Mouse (Mus musculus) stomach, embryonic 15.5 days (tissue): ENCODE data around the gene Lima1. TPM values are rescaled to one million over a fixed set of nuclear protein-coding genes. Genes with fewer than 3 reads are reported as not detected.
"Not testable (repeated sequence)": the region's sequence is repeated elsewhere in the genome, so short reads cannot be mapped to it uniquely, and the experiment has no call there.

Source experiments
- ATAC-seq: fragments of 200-750 bp; cut with Nextera tagmentation; 2 replicates; pipeline ENCODE4 v1.8.0; 2017; ENCODE audit warnings: low read depth, moderate number of reproducible peaks, moderate TSS enrichment; ENCODE audit not compliant: insufficient read depth, low FRiP score
- H3K27ac ChIP-seq: fragments of 300-500 bp; sonication (generic); 2 replicates; pipeline ENCODE4 v1.5.1; 2015; ENCODE audit warnings: mild to moderate bottlenecking, inconsistent platforms
- H3K27me3 ChIP-seq: fragments of 300-500 bp; sonication (generic); replicated peaks from 2 replicates; pipeline ENCODE4 v1.6.1; 2015; ENCODE audit warnings: inconsistent platforms
- H3K36me3 ChIP-seq: fragments of 300-500 bp; sonication (generic); 2 replicates; pipeline ENCODE4 v1.6.1; 2015; ENCODE audit warnings: inconsistent platforms
- H3K4me1 ChIP-seq: fragments of 300-500 bp; sonication (generic); 2 replicates; pipeline ENCODE4 v1.6.1; 2015; ENCODE audit warnings: inconsistent platforms
- H3K4me2 ChIP-seq: fragments of 300-500 bp; sonication (generic); 2 replicates; pipeline ENCODE4 v1.6.1; 2015; ENCODE audit warnings: mild to moderate bottlenecking, inconsistent platforms
- H3K4me3 ChIP-seq: fragments of 300-500 bp; sonication (generic); replicated peaks from 2 replicates; pipeline ENCODE4 v1.5.1; 2015; ENCODE audit warnings: inconsistent platforms
- H3K9ac ChIP-seq: fragments of 300-500 bp; sonication (generic); 2 replicates; pipeline ENCODE4 v1.6.1; 2015; ENCODE audit warnings: inconsistent platforms
- H3K9me3 ChIP-seq: fragments of 300-500 bp; sonication (generic); 2 replicates; pipeline ENCODE4 v1.6.1; 2016; ENCODE audit warnings: inconsistent platforms
- WGBS: fragments of 180-500 bp; shearing (Covaris S2); methylation state at CpG from one replicate; pipeline ENCODE4 v1.1.7; 2015; 5-methylcytosine and 5-hydroxymethylcytosine counted together
- polyA plus RNA-seq: library from polyadenylated mRNA; unstranded; fragments of >200 nt; fragmentation: Nextera tagmentation; extraction: Ambion mirVana; gene quantifications from 2 replicates; pipeline ENCODE4 v1.2.1, GENCODE M21; 2015

The Lima1 gene
- polyA plus RNA-seq, 1 experiment from 2014 or later = 71.2 TPM

GRCm38 (mm10) chr15:99831535-99831934, 43.7 kb downstream of the Lima1 start:
- H3K4me3 ChIP-seq = no peak overlapping the region
- H3K27me3 ChIP-seq = no peaks in the 10 kb centered on the region
- WGBS = 49% methylated on average over 5 of the region's 5 CpGs
- H3K4me1 ChIP-seq = 0 out of 2 replicates have a peak, but pooled peaks cover 5% of the 10 kb centered on the region
- no peaks in the 10 kb centered on the region for H3K9me3 ChIP-seq
- H3K36me3 ChIP-seq = no peaks in the 10 kb centered on the region
- no peak for ATAC-seq
- H3K27ac ChIP-seq = no peak overlapping the region
- H3K4me2 ChIP-seq = no peak overlapping the region
- no peak overlapping the region for H3K9ac ChIP-seq

GRCm38 (mm10) chr15:99828061-99828460, 47.2 kb downstream of the Lima1 start:
- Histone ChIP-seq H3K27ac (no peak overlapping the region), H3K4me3 (no peak overlapping the region), H3K9me3 (no peaks in the 10 kb centered on the region), H3K4me2 (no peak overlapping the region), H3K36me3 (no peaks in the 10 kb centered on the region), H3K4me1 (0 out of 2 replicates have a peak, but pooled peaks cover 3% of the 10 kb centered on the region), H3K9ac (no peak overlapping the region), H3K27me3 (no peaks in the 10 kb centered on the region)
- WGBS = 68% methylated on average over 2 of the region's 2 CpGs
- ATAC-seq = no peak

DNA sequence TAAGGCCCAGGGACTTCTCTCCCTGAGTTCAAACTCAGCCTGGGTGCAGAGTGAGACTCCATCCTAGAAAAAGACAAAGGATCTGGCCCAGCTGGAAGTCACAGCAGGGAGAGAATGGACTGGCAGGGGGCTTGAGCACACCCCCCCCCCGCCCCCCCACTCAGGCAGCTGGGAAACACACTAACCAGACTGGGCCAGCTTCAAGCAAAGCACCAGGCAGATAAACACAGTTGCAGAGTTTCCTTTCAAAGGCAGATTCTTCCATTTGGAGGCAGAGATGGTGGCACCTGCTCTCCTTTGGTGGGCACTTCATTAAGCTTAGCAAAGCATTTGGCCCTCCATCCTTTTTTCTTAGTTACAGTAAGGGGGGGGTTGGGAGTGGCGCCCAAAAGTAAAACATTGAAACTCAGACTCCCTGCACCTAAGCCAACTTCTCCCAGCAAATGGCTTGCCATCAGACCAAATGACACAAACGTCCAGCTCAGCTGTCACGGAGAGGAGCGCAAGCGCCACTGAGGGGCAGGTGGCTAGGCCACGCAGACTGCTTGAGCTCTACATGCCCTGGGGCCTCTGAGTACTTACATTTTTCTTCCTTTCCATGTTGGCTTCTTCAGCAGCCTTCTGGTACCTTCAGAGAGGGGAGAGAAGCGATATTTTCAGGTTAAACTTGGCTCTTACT, 48.9 kb downstream of the Lima1 start:
- H3K27ac ChIP-seq = no peak overlapping the region
- no peak for ATAC-seq
- H3K4me1 ChIP-seq = 0 out of 2 replicates have a peak, but pooled peaks cover 3% of the 10 kb centered on the region
- no peaks in the 10 kb centered on the region for H3K36me3 ChIP-seq
- H3K27me3 ChIP-seq = no peaks in the 10 kb centered on the region
- WGBS = 75% methylated on average over 8 of the region's 8 CpGs
- no peak overlapping the region for H3K4me3 ChIP-seq
- no peaks in the 10 kb centered on the region for H3K9me3 ChIP-seq
- no peak overlapping the region for H3K4me2 ChIP-seq
- H3K9ac ChIP-seq = no peak overlapping the region

GRCm38 (mm10) chr15:99825211-99825610, 50.0 kb downstream of the Lima1 start:
- H3K27me3 ChIP-seq = no peaks in the 10 kb centered on the region
- H3K4me3 ChIP-seq = no peak overlapping the region
- WGBS = 80% methylated on average over 3 of the region's 3 CpGs
- H3K9me3 ChIP-seq = no peaks in the 10 kb centered on the region
- H3K27ac ChIP-seq = no peak overlapping the region
- no peak for ATAC-seq
- H3K36me3 ChIP-seq = no peaks in the 10 kb centered on the region
- 0 out of 2 replicates have a peak, but pooled peaks cover 6% of the 10 kb centered on the region for H3K4me1 ChIP-seq
- H3K4me2 ChIP-seq = no peak overlapping the region
- no peak overlapping the region for H3K9ac ChIP-seq

DNA sequence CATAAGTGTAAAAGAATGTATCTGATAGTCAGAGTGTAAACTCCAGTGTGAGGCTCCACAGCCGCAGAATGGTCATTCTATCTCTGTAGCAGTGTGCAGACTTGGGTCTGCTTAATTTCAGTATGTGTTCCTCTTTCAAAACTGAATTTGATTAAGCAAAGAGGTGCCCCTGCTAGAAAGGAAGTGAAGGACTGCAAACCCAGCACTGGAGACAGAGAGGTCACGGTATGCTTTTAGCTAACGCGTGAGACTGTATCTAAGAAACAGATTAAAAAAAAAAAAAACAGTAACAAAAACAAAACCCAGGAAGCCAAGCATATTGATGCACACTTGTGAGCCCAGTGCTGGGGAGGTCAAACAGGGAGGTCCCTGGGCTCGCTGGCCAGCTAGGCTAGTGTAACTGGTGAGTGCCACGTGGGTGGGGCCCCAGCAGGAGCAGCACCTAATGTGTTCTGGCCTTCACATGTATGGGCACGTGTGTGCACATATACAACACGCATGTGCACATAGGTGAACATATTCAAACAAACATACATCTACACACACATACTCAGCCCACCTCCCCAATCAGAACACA, 51.8 kb downstream of the Lima1 start:
- Histone ChIP-seq H3K36me3 (no peaks in the 10 kb centered on the region), H3K4me1 (0 out of 2 replicates have a peak, but pooled peaks cover 6% of the 10 kb centered on the region), H3K4me2 (no peak overlapping the region), H3K27me3 (no peaks in the 10 kb centered on the region), H3K27ac (no peak overlapping the region), H3K9ac (no peak overlapping the region), H3K4me3 (no peak overlapping the region), H3K9me3 (no peaks in the 10 kb centered on the region)
- 50% methylated on average over 8 of the region's 8 CpGs for WGBS
- no peak for ATAC-seq

GRCm38 (mm10) chr15:99822501-99822900, 52.8 kb downstream of the Lima1 start:
- H3K9me3 ChIP-seq, H3K27me3 ChIP-seq, ATAC-seq, H3K4me1 ChIP-seq, H3K27ac ChIP-seq, H3K4me2 ChIP-seq, H3K9ac ChIP-seq, H3K4me3 ChIP-seq, H3K36me3 ChIP-seq: not testable (repeated sequence)
- WGBS = 72% methylated on average over 13 of the region's 13 CpGs

GRCm38 (mm10) chr15:99819621-99820279, 55.5 kb downstream of the Lima1 start:
- peak overlapping the region; percentile 56 for H3K9ac ChIP-seq
- no peaks in the 10 kb centered on the region for H3K27me3 ChIP-seq
- H3K4me1 ChIP-seq = peaks cover 7% of the 10 kb centered on the region; the same call in 1 of the 2 replicates
- peak; percentile 63; the same call in 1 of the 2 replicates for ATAC-seq
- no peaks in the 10 kb centered on the region for H3K9me3 ChIP-seq
- WGBS = 21% methylated on average over 14 of the region's 14 CpGs
- H3K27ac ChIP-seq = peak overlapping the region; percentile 96
- peak overlapping the region; percentile 51 for H3K4me3 ChIP-seq
- peaks cover 8% of the 10 kb centered on the region; the same call in 1 of the 2 replicates for H3K36me3 ChIP-seq
- H3K4me2 ChIP-seq = peak overlapping the region; percentile 64

DNA sequence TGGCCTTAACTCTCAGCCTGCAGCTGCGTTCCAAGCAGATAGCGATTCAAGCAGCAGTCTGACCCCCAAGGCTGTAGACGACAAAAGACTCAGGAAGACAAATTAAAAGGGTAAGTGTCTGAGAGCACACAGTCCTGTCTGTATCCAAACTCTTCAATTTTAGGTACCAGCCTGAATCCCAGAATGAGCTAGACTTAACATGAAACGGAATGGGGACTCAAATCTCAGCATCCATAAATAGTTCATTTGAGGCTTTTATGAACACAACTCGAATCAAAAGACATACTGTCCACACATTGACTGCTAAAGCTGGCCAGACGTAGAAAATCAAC, 56.2 kb downstream of the Lima1 start:
- Histone ChIP-seq H3K4me1 (peaks cover 9% of the 10 kb centered on the region; the same call in 1 of the 2 replicates), H3K4me3 (peak overlapping the region; percentile 51), H3K27me3 (no peaks in the 10 kb centered on the region), H3K9ac (peak overlapping the region; percentile 56; the same call in 1 of the 2 replicates), H3K9me3 (no peaks in the 10 kb centered on the region), H3K27ac (peak overlapping the region; percentile 96), H3K36me3 (peaks cover 8% of the 10 kb centered on the region; the same call in 1 of the 2 replicates), H3K4me2 (peak overlapping the region; percentile 64)
- ATAC-seq = no peak
- 21% methylated on average over 6 of the region's 6 CpGs for WGBS

- WGBS = 22% methylated on average over 13 of the region's 13 CpGs
- Histone ChIP-seq H3K4me1 (peaks cover 8% of the 10 kb centered on the region; the same call in 1 of the 2 replicates), H3K36me3 (peaks cover 13% of the 10 kb centered on the region; the same call in 1 of the 2 replicates), H3K27ac (peak overlapping the region; percentile 96), H3K9ac (peak overlapping the region; percentile 56; the same call in 1 of the 2 replicates), H3K4me3 (peak overlapping the region; percentile 51), H3K4me2 (peak overlapping the region; percentile 64), H3K9me3 (no peaks in the 10 kb centered on the region), H3K27me3 (no peaks in the 10 kb centered on the region)
- ATAC-seq = peak; percentile 40; the same call in 1 of the 2 replicates
Observed at GRCm38 (mm10) chr15:99818321-99819108, 56.7 kb downstream of the Lima1 start.

DNA sequence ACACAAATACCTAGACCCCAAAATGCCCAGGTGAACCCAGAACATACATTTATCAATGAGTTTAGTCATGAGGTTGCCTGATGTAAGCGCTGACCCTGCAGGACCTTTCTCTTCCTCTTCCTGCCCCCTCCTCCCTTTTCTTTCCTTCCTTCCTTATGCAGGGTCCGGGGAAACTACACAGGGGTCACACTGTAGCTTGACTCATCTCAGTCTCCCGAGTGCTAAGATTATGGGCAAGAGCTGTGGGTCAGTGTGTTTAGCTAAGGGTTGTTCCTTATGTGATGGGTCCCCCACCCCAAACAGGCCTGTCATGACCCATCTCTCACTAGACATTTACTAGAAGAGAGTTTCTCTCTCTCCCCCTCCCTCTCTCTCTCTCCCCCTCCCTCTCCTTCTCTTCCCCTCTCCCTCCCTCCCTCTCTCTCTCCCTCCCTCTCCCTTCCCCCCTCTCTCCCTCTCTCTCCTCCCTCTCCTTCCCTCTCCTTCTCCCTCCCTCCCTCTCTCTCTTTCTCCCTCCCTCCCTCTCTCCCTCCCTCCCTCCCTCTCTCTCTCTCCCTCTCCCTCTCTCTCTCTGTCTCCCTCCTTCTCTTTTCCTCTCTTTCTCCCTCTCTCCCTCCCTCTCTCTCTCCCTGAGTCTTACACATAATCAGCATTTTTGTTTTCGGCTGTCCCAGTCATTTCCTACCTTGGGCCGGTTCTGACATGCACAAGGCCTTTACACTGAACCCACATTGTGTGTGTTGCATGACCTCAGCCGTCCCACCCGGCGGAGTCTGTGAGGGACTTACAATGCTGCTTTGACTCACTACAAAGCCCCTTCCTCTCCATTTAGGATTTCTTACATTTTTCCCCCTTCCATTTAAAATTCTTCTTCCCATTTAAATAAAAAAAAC, 57.7 kb downstream of the Lima1 start:
- Histone ChIP-seq H3K4me2 (peak overlapping the region; percentile 64), H3K4me3 (peak overlapping the region; percentile 51), H3K9me3 (no peaks in the 10 kb centered on the region), H3K9ac (no peak overlapping the region), H3K4me1 (peaks cover 7% of the 10 kb centered on the region; the same call in 1 of the 2 replicates), H3K27me3 (no peaks in the 10 kb centered on the region), H3K36me3 (peaks cover 16% of the 10 kb centered on the region; the same call in 1 of the 2 replicates), H3K27ac (peak overlapping the region; percentile 96)
- 30% methylated on average over 8 of the region's 8 CpGs for WGBS
- 0 out of 2 replicates have a peak, but pooled peaks have one; percentile 7 for ATAC-seq
